In the genomic region with DNA sequence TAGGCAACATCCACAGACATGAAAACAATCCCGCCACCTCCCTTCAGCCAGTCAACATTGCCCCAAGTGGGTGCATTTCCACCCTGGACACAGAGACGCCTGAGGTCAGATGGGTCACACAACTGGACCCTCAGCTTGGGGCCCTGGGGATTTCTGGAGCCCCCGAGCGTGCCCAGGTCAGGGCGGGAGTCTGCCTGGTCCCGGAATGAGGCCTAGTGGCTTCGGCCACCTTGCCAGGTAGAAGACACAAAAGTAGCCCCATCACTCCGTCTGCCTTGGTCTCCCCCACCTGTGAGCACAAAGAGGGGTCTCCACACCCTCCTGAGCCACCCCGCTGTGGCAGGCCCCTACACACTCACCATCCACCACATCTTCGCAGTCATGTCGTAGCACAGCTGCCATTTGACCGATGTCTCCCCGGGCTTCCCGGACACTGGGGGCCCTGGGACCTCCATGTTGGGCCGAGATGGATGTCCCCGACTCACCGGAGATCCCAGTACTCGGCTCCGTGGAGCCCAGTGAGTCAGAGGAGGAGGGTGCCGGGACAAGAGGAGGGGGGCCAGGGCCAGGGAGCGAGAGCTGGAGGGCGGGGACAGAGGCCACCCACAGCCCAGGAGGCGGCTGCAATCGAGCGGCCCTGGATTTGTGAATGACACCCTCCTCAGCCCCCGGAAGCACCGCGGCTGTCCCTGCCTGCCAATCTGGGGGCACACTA, we compare ENCODE assay signal across 8 mouse cellular contexts. TPM values are rescaled to one million over a fixed set of nuclear protein-coding genes. Genes with fewer than 3 reads are reported as not detected.
DNase-seq lines count a peak whose midpoint lies in the region; ATAC-seq and TF ChIP-seq lines count a peak whose summit lies in the region.

Nfic (minus strand) TSS at position 455 of the 715 bp plus-strand sequence.

- no peak within 1 kb of the TSS for H3K4me2 ChIP-seq in forebrain, embryonic 14.5 days (ENCODE audit: low read length)
- H3K4me2 ChIP-seq in limb, embryonic 12.5 days: no peak within 1 kb of the TSS

- H3K36me3 ChIP-seq in forebrain, embryonic 14.5 days (ENCODE audit: control insufficient read depth, insufficient read depth, low read length): no peaks in the 10 kb centered on the region
- H3K36me3 ChIP-seq in limb, embryonic 12.5 days: no peaks in the 10 kb centered on the region

- no peaks in the 10 kb centered on the region for H3K9me3 ChIP-seq in forebrain, embryonic 14.5 days (replicated peaks; ENCODE audit: control insufficient read depth, low read length)
- H3K9me3 ChIP-seq in limb, embryonic 12.5 days: no peaks in the 10 kb centered on the region

- H3K9ac ChIP-seq in forebrain, embryonic 14.5 days (ENCODE audit: low read length): no peak within 1 kb of the TSS
- H3K9ac ChIP-seq in limb, embryonic 12.5 days (replicated peaks): no peak within 1 kb of the TSS

- DNase-seq in layer of hippocampus, adult 2 months (ENCODE audit: low spot score in 2 of 2): peak in 1 of 2 experiments; percentile 10
- DNase-seq in layer of hippocampus, adult 11-12 months (ENCODE audit: low spot score): no peak
- no peak for DNase-seq in adrenal gland, adult 2 months
- DNase-seq in forebrain, embryonic 14.5 days (ENCODE audit: low spot score): no peak
- DNase-seq in heart, postnatal 4 days: peak; percentile 4
- peak; percentile 3 for DNase-seq in testis, postnatal 14 days (ENCODE audit: low spot score)
- no peak for DNase-seq in adipocyte (ENCODE audit: low spot score)

- 64% methylated on average over 28 of the region's 28 CpGs for WGBS in forebrain, embryonic 14.5 days
- WGBS in limb, embryonic 12.5 days: 64% methylated on average over 28 of the region's 28 CpGs

- no peak within 1 kb of the TSS for H3K27ac ChIP-seq in layer of hippocampus, adult 2 months
- H3K27ac ChIP-seq in forebrain, embryonic 14.5 days (ENCODE audit: low read depth, low read length): no peak within 1 kb of the TSS
- no peak within 1 kb of the TSS for H3K27ac ChIP-seq in limb, embryonic 12.5 days

- peaks cover 59% of the 10 kb centered on the region for H3K27me3 ChIP-seq in forebrain, embryonic 14.5 days (replicated peaks; ENCODE audit: control insufficient read depth, insufficient read depth, low read length)
- peaks cover 99% of the 10 kb centered on the region for H3K27me3 ChIP-seq in limb, embryonic 12.5 days

- no peak within 1 kb of the TSS for H3K4me3 ChIP-seq in layer of hippocampus, adult 2 months
- no peak within 1 kb of the TSS for H3K4me3 ChIP-seq in forebrain, embryonic 14.5 days (ENCODE audit: low read depth, low read length)
- H3K4me3 ChIP-seq in limb, embryonic 12.5 days (replicated peaks): no peak within 1 kb of the TSS

- no peak for TF ChIP-seq CTCF in layer of hippocampus, adult 2 months (conservative IDR thresholded peaks at IDR 0.05)

- H3K4me1 ChIP-seq in forebrain, embryonic 14.5 days (ENCODE audit: control insufficient read depth, insufficient read depth, low read length): no peaks in the 10 kb centered on the region
- peaks cover 6% of the 10 kb centered on the region for H3K4me1 ChIP-seq in limb, embryonic 12.5 days (replicated peaks)

- ATAC-seq in forebrain, embryonic 14.5 days: no peak
- ATAC-seq in limb, embryonic 12.5 days (ENCODE audit: insufficient number of reproducible peaks, insufficient read depth, low FRiP score, low TSS enrichment, low read depth): no peak

RNA-seq across cellular contexts. Expression of gene Nfic, which starts in this region (rescaled TPM):
- 10 to 100 TPM; 60.0 to 60.1 TPM for total RNA-seq in layer of hippocampus, adult 2 months (2021)
- total RNA-seq in adrenal gland, adult 2 months (2021): 100 to 1,000 TPM in 1 of 2 experiments, 10 to 100 TPM in 1; 80.8 to 126 TPM
- 142 and 171 TPM in 2 replicates for polyA plus RNA-seq in adrenal gland, adult 2 months (2012; rRNA removed)
- 16.6 and 17.9 TPM in 2 replicates for polyA plus RNA-seq in forebrain, embryonic 14.5 days (2014; fragmentation: Nextera tagmentation; extraction: Ambion mirVana)
- total RNA-seq in heart, postnatal 4 days (2021): 100 to 1,000 TPM; 125 to 130 TPM
- polyA plus RNA-seq in limb, embryonic 12.5 days (2016; fragmentation: Nextera tagmentation; extraction: Ambion mirVana): 30.8 and 31.1 TPM in 2 replicates

Comparison
In these comparisons a context has a peak if more than half of its experiments do, and no peak if none do; other contexts are left out.
1. DNase-seq: peak in heart, postnatal 4 days (single experiment) and testis, postnatal 14 days (single experiment); none in layer of hippocampus, adult 11-12 months (single experiment), adrenal gland, adult 2 months (single experiment), forebrain, embryonic 14.5 days (single experiment) and adipocyte (single experiment).